Mouse (Mus musculus): Measurements from ENCODE around the gene Gm20388. TPM values are rescaled to one million over a fixed set of nuclear protein-coding genes. Genes with fewer than 3 reads are reported as not detected.

Gene Gm20388
- polyA plus RNA-seq, 1 experiment from 2014 or later, result 2.5 TPM

GRCm38 (mm10) chr8:120093103-120093502 is 182.5 kb downstream of the Gm20388 start:
- Histone ChIP-seq H3K27me3 (ENCODE audit: low read depth, poor library complexity, severe bottlenecking) (no peaks in the 10 kb centered on the region), H3K4me1 (no peaks in the 10 kb centered on the region), H3K4me3 (no peak overlapping the region), H3K27ac (no peak overlapping the region), H3K36me3 (peaks cover 56% of the 10 kb centered on the region), H3K9me3 (replicated peaks) (no peaks in the 10 kb centered on the region)
- WGBS, result 97% methylated on average over 3 of the region's 3 CpGs
- no peak for DNase-seq (ENCODE audit: low spot score)

- no peaks in the 10 kb centered on the region for H3K9me3 ChIP-seq (replicated peaks)
- peaks cover 4% of the 10 kb centered on the region for H3K4me1 ChIP-seq
- WGBS, result 86% methylated on average over 10 of the region's 10 CpGs
- no peak overlapping the region for H3K27ac ChIP-seq
- no peaks in the 10 kb centered on the region for H3K27me3 ChIP-seq (ENCODE audit: low read depth, poor library complexity, severe bottlenecking)
- peaks cover 48% of the 10 kb centered on the region for H3K36me3 ChIP-seq
- H3K4me3 ChIP-seq, result no peak overlapping the region
- DNase-seq (ENCODE audit: low spot score), result no peak
Measured at GRCm38 (mm10) chr8:120094801-120095200, 184.2 kb downstream of the Gm20388 start.

GRCm38 (mm10) chr8:120096486-120096885 is 185.8 kb downstream of the Gm20388 start:
- Histone ChIP-seq H3K9me3 (replicated peaks) (no peaks in the 10 kb centered on the region), H3K27ac (no peak overlapping the region), H3K36me3 (peaks cover 31% of the 10 kb centered on the region), H3K4me1 (peaks cover 15% of the 10 kb centered on the region), H3K27me3 (ENCODE audit: low read depth, poor library complexity, severe bottlenecking) (no peaks in the 10 kb centered on the region), H3K4me3 (no peak overlapping the region)
- WGBS, result 77% methylated on average over 2 of the region's 2 CpGs
- DNase-seq (ENCODE audit: low spot score), result no peak

GRCm38 (mm10) chr8:120100388-120101067 is 189.9 kb downstream of the Gm20388 start:
- no peak for DNase-seq (ENCODE audit: low spot score)
- 6% methylated on average over 25 of the region's 25 CpGs for WGBS
- no peaks in the 10 kb centered on the region for H3K27me3 ChIP-seq (ENCODE audit: low read depth, poor library complexity, severe bottlenecking)
- H3K4me1 ChIP-seq, result peaks cover 29% of the 10 kb centered on the region
- peak overlapping the region; percentile 89 for H3K27ac ChIP-seq
- no peaks in the 10 kb centered on the region for H3K9me3 ChIP-seq (replicated peaks)
- H3K4me3 ChIP-seq, result peak overlapping the region; percentile 91
- peaks cover 9% of the 10 kb centered on the region; the same call in 1 of the 2 replicates for H3K36me3 ChIP-seq

GRCm38 (mm10) chr8:120101068-120101972 is 190.7 kb downstream of the Gm20388 start, which contains the start of gene Zdhhc7:
Zdhhc7 (minus strand) TSS chr8:120101482.
- Histone ChIP-seq H3K27ac (peak within 1 kb of the TSS; percentile 89), H3K27me3 (ENCODE audit: low read depth, poor library complexity, severe bottlenecking) (no peaks in the 10 kb centered on the region), H3K9me3 (replicated peaks) (no peaks in the 10 kb centered on the region), H3K36me3 (peaks cover 9% of the 10 kb centered on the region), H3K4me1 (peaks cover 29% of the 10 kb centered on the region), H3K4me3 (peak within 1 kb of the TSS; percentile 91)
- DNase-seq (ENCODE audit: low spot score), result peak; percentile 86
- WGBS, result under 1% methylated on average over 87 of the region's 88 CpGs

GRCm38 (mm10) chr8:120103916-120104315 is 193.3 kb downstream of the Gm20388 start:
- DNase-seq (ENCODE audit: low spot score), result no peak
- H3K36me3 ChIP-seq, result peaks cover 9% of the 10 kb centered on the region

GRCm38 (mm10) chr8:120104721-120105272 is 194.2 kb downstream of the Gm20388 start:
- H3K9me3 ChIP-seq (replicated peaks), result no peaks in the 10 kb centered on the region
- peaks cover 31% of the 10 kb centered on the region for H3K4me1 ChIP-seq
- 73% methylated on average over 9 of the region's 9 CpGs for WGBS
- DNase-seq (ENCODE audit: low spot score), result no peak
- no peak overlapping the region for H3K27ac ChIP-seq
- no peaks in the 10 kb centered on the region for H3K27me3 ChIP-seq (ENCODE audit: low read depth, poor library complexity, severe bottlenecking)
- peaks cover 9% of the 10 kb centered on the region for H3K36me3 ChIP-seq
- H3K4me3 ChIP-seq, result no peak overlapping the region

More at GRCm38 (mm10) chr8:120103916-120104315, 193.3 kb downstream of the Gm20388 start:
- Histone ChIP-seq H3K27me3 (ENCODE audit: low read depth, poor library complexity, severe bottlenecking) (no peaks in the 10 kb centered on the region), H3K27ac (no peak overlapping the region), H3K4me1 (peaks cover 30% of the 10 kb centered on the region), H3K4me3 (no peak overlapping the region), H3K9me3 (replicated peaks) (no peaks in the 10 kb centered on the region)
- 95% methylated on average over 9 of the region's 9 CpGs for WGBS

- H3K4me1 ChIP-seq, result peaks cover 20% of the 10 kb centered on the region
- no peak for DNase-seq (ENCODE audit: low spot score)
- H3K4me3 ChIP-seq, result no peak overlapping the region
- no peak overlapping the region for H3K27ac ChIP-seq
- H3K36me3 ChIP-seq, result peaks cover 5% of the 10 kb centered on the region
- no peaks in the 10 kb centered on the region for H3K9me3 ChIP-seq (replicated peaks)
- WGBS, result 23% methylated on average over 3 of the region's 3 CpGs
- H3K27me3 ChIP-seq (ENCODE audit: low read depth, poor library complexity, severe bottlenecking), result peaks cover 12% of the 10 kb centered on the region
Measured at GRCm38 (mm10) chr8:120109149-120109548, 198.5 kb downstream of the Gm20388 start.

GRCm38 (mm10) chr8:120110966-120111365 is 200.3 kb downstream of the Gm20388 start:
- Histone ChIP-seq H3K27ac (no peak overlapping the region), H3K27me3 (ENCODE audit: low read depth, poor library complexity, severe bottlenecking) (peaks cover 30% of the 10 kb centered on the region), H3K9me3 (replicated peaks) (no peaks in the 10 kb centered on the region), H3K4me1 (peaks cover 27% of the 10 kb centered on the region), H3K4me3 (no peak overlapping the region), H3K36me3 (no peaks in the 10 kb centered on the region; the same call in 1 of the 2 replicates)
- 87% methylated on average over 4 of the region's 4 CpGs for WGBS
- DNase-seq (ENCODE audit: low spot score), result no peak

- WGBS, result 85% methylated on average over 4 of the region's 4 CpGs
- Histone ChIP-seq H3K36me3 (no peaks in the 10 kb centered on the region; the same call in 1 of the 2 replicates), H3K4me1 (peaks cover 27% of the 10 kb centered on the region), H3K9me3 (replicated peaks) (no peaks in the 10 kb centered on the region), H3K27me3 (ENCODE audit: low read depth, poor library complexity, severe bottlenecking) (peaks cover 35% of the 10 kb centered on the region), H3K27ac (no peak overlapping the region), H3K4me3 (no peak overlapping the region)
- no peak for DNase-seq (ENCODE audit: low spot score)
Measured at GRCm38 (mm10) chr8:120111382-120111781, 200.7 kb downstream of the Gm20388 start.

- H3K27ac ChIP-seq, result no peak overlapping the region
- no peaks in the 10 kb centered on the region for H3K9me3 ChIP-seq (replicated peaks)
- H3K4me3 ChIP-seq, result no peak overlapping the region
- peaks cover 46% of the 10 kb centered on the region for H3K27me3 ChIP-seq (ENCODE audit: low read depth, poor library complexity, severe bottlenecking)
- peaks cover 27% of the 10 kb centered on the region for H3K4me1 ChIP-seq
- DNase-seq (ENCODE audit: low spot score), result no peak
- H3K36me3 ChIP-seq, result no peaks in the 10 kb centered on the region
- WGBS, result 86% methylated on average over 5 of the region's 5 CpGs
Measured at GRCm38 (mm10) chr8:120112535-120112934, 201.9 kb downstream of the Gm20388 start.

- DNase-seq (ENCODE audit: low spot score), result no peak
- H3K4me1 ChIP-seq, result peaks cover 27% of the 10 kb centered on the region
- H3K27ac ChIP-seq, result peak overlapping the region; percentile 65
- 7% methylated on average over 10 of the region's 10 CpGs for WGBS
- H3K4me3 ChIP-seq, result peak overlapping the region; percentile 77
- H3K9me3 ChIP-seq (replicated peaks), result no peaks in the 10 kb centered on the region
- no peaks in the 10 kb centered on the region for H3K36me3 ChIP-seq
- H3K27me3 ChIP-seq (ENCODE audit: low read depth, poor library complexity, severe bottlenecking), result peaks cover 54% of the 10 kb centered on the region
Measured at GRCm38 (mm10) chr8:120113306-120113705, 202.7 kb downstream of the Gm20388 start.
